Mouse (Mus musculus) spleen, postnatal 0 days (tissue): ENCODE measurements around the gene Syngr4. TPM values are rescaled to one million over a fixed set of nuclear protein-coding genes. Genes with fewer than 3 reads are reported as not detected.

Experiments
- polyA plus RNA-seq: library from polyadenylated mRNA; unstranded; fragments of >200 nt; fragmentation: Nextera tagmentation; extraction: Ambion mirVana; gene quantifications from 2 replicates; pipeline ENCODE4 v1.2.1, GENCODE M21; 2015

Syngr4 gene
- 1.4 and 1.5 TPM in 2 replicates for polyA plus RNA-seq

DNA sequence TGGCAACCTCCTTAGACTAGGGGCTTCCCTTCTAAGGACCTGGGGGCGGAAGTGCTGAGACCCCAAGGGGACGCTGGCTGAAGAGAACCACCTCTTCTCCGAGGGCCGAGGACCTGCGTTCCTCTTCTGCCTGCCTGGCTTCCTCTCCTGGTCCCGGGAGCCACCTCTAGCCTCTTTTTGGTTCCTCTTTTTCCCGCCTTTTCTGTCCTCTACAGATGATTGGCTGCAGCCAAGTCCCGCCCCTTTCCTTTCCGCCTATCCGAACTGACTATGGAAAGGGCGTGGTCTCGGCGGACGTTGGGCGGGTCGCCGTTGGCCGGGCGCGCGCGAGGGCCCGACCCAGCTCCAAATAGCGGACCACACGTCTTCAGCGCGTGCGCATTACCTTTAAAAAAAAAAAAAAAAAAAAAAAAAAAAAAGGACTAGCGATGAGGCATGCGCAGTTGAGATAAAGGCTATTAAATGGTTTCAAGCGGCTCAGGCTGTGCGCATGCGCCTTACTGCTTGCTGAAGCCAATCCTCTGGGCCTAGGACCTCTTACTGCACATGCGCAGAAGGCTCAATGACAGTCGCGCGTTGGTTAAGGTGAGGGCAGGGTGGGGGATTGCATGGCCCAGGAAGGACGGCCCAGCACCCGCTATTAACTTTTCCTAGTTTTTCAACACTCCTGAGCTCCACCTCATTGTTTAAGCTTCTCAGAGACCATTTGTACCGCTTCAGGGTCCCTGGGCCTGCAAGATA is at the start of gene Syngr4, which contains the start of gene Tmem143:
Syngr4 (minus strand) TSS at position 198 of the 741 bp plus-strand sequence.
Tmem143 (plus strand) TSS at position 425 of the 741 bp plus-strand sequence.

DNA sequence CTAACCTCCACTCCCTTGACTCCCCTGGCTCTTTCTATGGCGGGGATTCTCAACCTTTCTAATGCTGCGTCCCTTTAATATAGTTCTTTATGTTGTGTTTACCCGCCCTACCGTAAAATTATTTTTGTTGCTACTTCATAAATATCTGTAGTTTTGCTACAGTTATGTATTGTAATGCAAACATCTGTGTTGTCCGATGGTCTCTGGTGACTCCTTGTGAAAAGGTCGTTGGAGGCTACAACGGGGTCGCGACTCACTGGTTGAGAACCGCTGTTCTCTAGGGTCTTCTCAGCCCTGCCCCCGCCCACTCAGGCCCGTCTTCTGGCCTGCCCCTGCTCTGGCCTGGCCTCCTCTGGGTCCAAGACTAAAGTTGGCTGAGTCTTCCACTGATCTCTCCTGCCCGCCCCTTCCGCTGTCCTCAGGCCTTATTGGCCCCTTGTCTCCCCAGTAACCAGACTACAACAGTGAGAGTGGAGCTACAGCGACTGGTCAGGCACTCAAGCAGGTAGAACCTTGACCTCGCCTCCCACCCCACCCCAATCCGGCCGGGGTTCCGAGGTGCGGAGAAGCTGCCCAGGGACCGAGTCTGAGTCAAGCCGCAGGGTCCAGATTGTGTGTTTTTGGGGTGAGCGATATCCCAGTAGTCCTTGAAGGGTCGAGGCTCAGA is 27.4 kb upstream of the Syngr4 start, which contains the start of gene Ccdc114:
Ccdc114 (plus strand) TSS at position 311 of the 667 bp plus-strand sequence.

DNA sequence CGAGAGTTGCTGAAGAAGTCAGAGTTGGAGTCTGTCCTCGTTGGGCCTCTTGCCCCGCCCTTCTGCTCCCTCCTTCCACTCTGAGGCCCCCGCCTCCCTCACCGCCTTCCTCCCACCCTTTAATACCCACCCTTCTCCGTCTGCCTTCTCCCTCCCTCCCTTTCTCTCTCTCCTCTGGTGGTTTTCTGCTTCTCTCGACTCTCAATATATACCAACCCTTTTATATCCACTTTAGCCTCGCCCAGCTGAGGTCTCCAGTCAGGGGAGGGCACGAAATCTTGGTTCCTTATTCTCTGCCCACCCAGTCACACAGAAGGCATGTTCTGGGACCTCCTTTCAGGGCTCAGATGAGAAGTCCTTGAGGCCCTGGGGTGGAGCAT is 24.7 kb upstream of the Syngr4 start, which contains the start of gene Emp3:
Emp3 (minus strand) TSS at position 163 of the 380 bp plus-strand sequence.

DNA sequence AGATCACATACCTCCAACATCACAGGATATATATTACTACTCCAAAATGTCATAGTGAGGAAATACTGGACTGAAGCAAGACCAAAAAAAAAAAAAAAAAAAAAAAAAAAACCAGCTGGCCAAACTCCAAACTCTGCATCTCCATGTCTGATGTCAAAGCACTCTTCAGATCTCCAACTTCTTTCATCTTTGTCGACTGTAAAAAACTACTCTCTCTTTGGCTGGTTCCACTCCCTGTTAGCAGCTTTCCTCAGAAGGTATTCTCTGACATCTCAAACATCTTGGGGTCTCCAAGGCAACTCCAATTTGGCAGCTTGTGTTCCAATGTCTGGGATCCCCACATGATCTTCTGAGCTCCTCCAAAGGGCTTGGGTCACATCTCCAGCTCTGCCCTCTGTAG is 18.2 kb downstream of the Syngr4 start, which contains the start of gene Grin2d:
Grin2d (minus strand) TSS at position 101 of the 400 bp plus-strand sequence.

DNA sequence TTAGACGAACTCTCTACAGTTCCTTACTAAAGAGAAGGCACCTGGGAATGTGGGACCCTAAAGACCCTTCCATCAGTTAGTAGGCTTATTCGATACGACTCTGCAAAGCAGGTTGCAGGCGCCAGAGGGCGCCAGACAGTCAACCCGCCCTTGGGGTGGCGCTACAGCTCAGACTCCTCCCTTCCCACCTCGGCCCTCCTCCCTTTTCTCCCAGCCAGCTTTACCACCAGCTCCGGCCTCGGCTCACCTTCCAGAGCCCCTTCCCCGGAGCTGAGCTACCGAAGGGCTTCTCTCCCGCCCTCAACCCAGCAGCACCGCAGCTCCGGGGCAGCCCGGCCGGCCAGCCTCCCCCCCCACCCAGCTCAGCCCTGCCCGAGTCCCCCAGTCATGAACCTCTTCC is 23.9 kb downstream of the Syngr4 start, which contains the start of gene Kdelr1:
Kdelr1 (plus strand) TSS at position 149 of the 400 bp plus-strand sequence.

Other genes with a start within 250 kb of the Syngr4 start
- 0.10 and 0.32 TPM in 2 replicates for gene Fut2, start 230.3 kb downstream of the Syngr4 start, polyA plus RNA-seq
- not detected in 2 replicates for gene Ntn5, start 212.7 kb downstream of the Syngr4 start, polyA plus RNA-seq
- 0.10 TPM in 1 of 2 replicates, not detected in the other for gene Sec1, start 202.3 kb downstream of the Syngr4 start, polyA plus RNA-seq
- 0.72 and 1.8 TPM in 2 replicates for gene Car11, start 196.9 kb downstream of the Syngr4 start, polyA plus RNA-seq
- 2.1 and 2.9 TPM in 2 replicates for gene Dbp, start 191.6 kb downstream of the Syngr4 start, polyA plus RNA-seq
- gene Rpl18, start 181.3 kb downstream of the Syngr4 start, polyA plus RNA-seq = 888 and 898 TPM in 2 replicates
- 9.7 and 11.7 TPM in 2 replicates for gene Sphk2, start 178.7 kb downstream of the Syngr4 start, polyA plus RNA-seq
- 0.29 and 0.65 TPM in 2 replicates for gene Fam83e, start 175.5 kb downstream of the Syngr4 start, polyA plus RNA-seq
- not detected in 2 replicates for gene Spaca4, start 170.9 kb downstream of the Syngr4 start, polyA plus RNA-seq
- 0.24 TPM in 1 of 2 replicates, not detected in the other for gene Lmtk3, start 113.0 kb downstream of the Syngr4 start, polyA plus RNA-seq
- gene Sult2b1, start 112.0 kb downstream of the Syngr4 start, polyA plus RNA-seq = 0.42 and 0.79 TPM in 2 replicates
- gene Cyth2, start 82.1 kb downstream of the Syngr4 start, polyA plus RNA-seq = 36.4 and 37.5 TPM in 2 replicates
- gene Kcnj14, start 71.9 kb downstream of the Syngr4 start, polyA plus RNA-seq = 0.18 and 0.21 TPM in 2 replicates
- 30.0 and 31.3 TPM in 2 replicates for gene Grwd1, start 65.8 kb downstream of the Syngr4 start, polyA plus RNA-seq
- gene Kdelr1, start 23.9 kb downstream of the Syngr4 start, polyA plus RNA-seq = 24.3 and 27.4 TPM in 2 replicates
- 0.19 and 0.33 TPM in 2 replicates for gene Grin2d, start 18.3 kb downstream of the Syngr4 start, polyA plus RNA-seq
- gene Tmem143, start 227 bp upstream of the Syngr4 start, polyA plus RNA-seq = 3.2 and 4.1 TPM in 2 replicates
- gene Emp3, start 24.7 kb upstream of the Syngr4 start, polyA plus RNA-seq = 170 and 224 TPM in 2 replicates
- 2.6 and 4.1 TPM in 2 replicates for gene Ccdc114, start 27.4 kb upstream of the Syngr4 start, polyA plus RNA-seq
- gene Abcc6, start 133.6 kb upstream of the Syngr4 start, polyA plus RNA-seq = 0.02 and 0.05 TPM in 2 replicates
- gene Nomo1, start 137.0 kb upstream of the Syngr4 start, polyA plus RNA-seq = 18.8 and 21.1 TPM in 2 replicates
- gene Kcnj11, start 204.1 kb upstream of the Syngr4 start, polyA plus RNA-seq = not detected in 2 replicates